Comparison of ENCODE assay signal across 8 mouse cellular contexts in genomic region chr17:46750580-46750979, GRCm38 (mm10). TPM values are rescaled to one million over a fixed set of nuclear protein-coding genes. Genes with fewer than 3 reads are reported as not detected.
DNase-seq lines count a peak whose midpoint lies in the region; ATAC-seq lines count a peak whose summit lies in the region.

No protein-coding gene starts in this region.

- H3K4me3 ChIP-seq in megakaryocyte, embryonic 14.5 days (replicated peaks), result peak overlapping the region; percentile 96
- H3K4me3 ChIP-seq in forebrain, embryonic 12.5 days (replicated peaks), result peak overlapping the region; percentile 82; the same call in 1 of the 2 replicates
- peak overlapping the region; percentile 82 for H3K4me3 ChIP-seq in limb, embryonic 15.5 days
- peak overlapping the region; percentile 65; the same call in 1 of the 2 replicates for H3K4me3 ChIP-seq in stomach, embryonic 14.5 days (ENCODE audit: low read depth, low read length)

- intact Hi-C loops in left cerebral cortex, postnatal 25 days (cut with DNase I), result loop anchor here (2.0 kb wide), 1 partner anchor 22 kb away; the partner anchor contains the start of gene 2310039H08Rik

- H3K27me3 ChIP-seq in megakaryocyte, embryonic 14.5 days (replicated peaks), result no peaks in the 10 kb centered on the region
- 0 out of 2 replicates have a peak, but pooled peaks cover 6% of the 10 kb centered on the region for H3K27me3 ChIP-seq in forebrain, embryonic 12.5 days
- no peaks in the 10 kb centered on the region for H3K27me3 ChIP-seq in limb, embryonic 15.5 days
- H3K27me3 ChIP-seq in stomach, embryonic 14.5 days (ENCODE audit: control insufficient read depth, insufficient read depth, low read length), result no peaks in the 10 kb centered on the region

- H3K27ac ChIP-seq in forebrain, embryonic 12.5 days, result no peak overlapping the region
- H3K27ac ChIP-seq in limb, embryonic 15.5 days, result peak overlapping the region; percentile 94
- H3K27ac ChIP-seq in stomach, embryonic 14.5 days (ENCODE audit: low read length), result no peak overlapping the region; the same call in 1 of the 2 replicates

- WGBS in forebrain, embryonic 12.5 days, result 91% methylated on average over 4 of the region's 4 CpGs
- 71% methylated on average over 4 of the region's 4 CpGs for WGBS in limb, embryonic 15.5 days
- WGBS in stomach, embryonic 14.5 days, result 92% methylated on average over 4 of the region's 4 CpGs

- ATAC-seq in megakaryocyte, adult 5-6 weeks (ENCODE audit: poor library complexity, severe bottlenecking), result no peak
- no peak for ATAC-seq in forebrain, embryonic 12.5 days (ENCODE audit: low FRiP score)
- no peak for ATAC-seq in limb, embryonic 15.5 days (ENCODE audit: insufficient number of reproducible peaks, low FRiP score, low TSS enrichment, low read depth)
- no peak for ATAC-seq in stomach, embryonic 14.5 days (ENCODE audit: insufficient number of reproducible peaks, insufficient read depth, low FRiP score, low read depth)

- peaks cover 8% of the 10 kb centered on the region for H3K9me3 ChIP-seq in megakaryocyte, embryonic 14.5 days
- no peaks in the 10 kb centered on the region for H3K9me3 ChIP-seq in forebrain, embryonic 12.5 days
- H3K9me3 ChIP-seq in limb, embryonic 15.5 days, result no peaks in the 10 kb centered on the region
- no peaks in the 10 kb centered on the region for H3K9me3 ChIP-seq in stomach, embryonic 14.5 days (ENCODE audit: control insufficient read depth, low read depth, low read length)

- H3K9ac ChIP-seq in forebrain, embryonic 12.5 days, result no peak overlapping the region
- H3K9ac ChIP-seq in limb, embryonic 15.5 days, result peak overlapping the region; percentile 65
- no peak overlapping the region for H3K9ac ChIP-seq in stomach, embryonic 14.5 days (replicated peaks; ENCODE audit: low read depth, low read length)

- peaks cover 47% of the 10 kb centered on the region for H3K4me1 ChIP-seq in megakaryocyte, embryonic 14.5 days
- peaks cover 20% of the 10 kb centered on the region for H3K4me1 ChIP-seq in forebrain, embryonic 12.5 days
- H3K4me1 ChIP-seq in limb, embryonic 15.5 days, result peaks cover 18% of the 10 kb centered on the region
- no peaks in the 10 kb centered on the region for H3K4me1 ChIP-seq in stomach, embryonic 14.5 days (ENCODE audit: control insufficient read depth, insufficient read depth, low read length)

- peak overlapping the region; percentile 75 for H3K4me2 ChIP-seq in forebrain, embryonic 12.5 days
- H3K4me2 ChIP-seq in limb, embryonic 15.5 days, result peak overlapping the region; percentile 67
- peak overlapping the region; percentile 56 for H3K4me2 ChIP-seq in stomach, embryonic 14.5 days (replicated peaks; ENCODE audit: low read depth, low read length)

- H3K36me3 ChIP-seq in megakaryocyte, embryonic 14.5 days (replicated peaks; ENCODE audit: low read length), result peaks cover 32% of the 10 kb centered on the region
- peaks cover 17% of the 10 kb centered on the region for H3K36me3 ChIP-seq in forebrain, embryonic 12.5 days (replicated peaks)
- H3K36me3 ChIP-seq in limb, embryonic 15.5 days, result peaks cover 18% of the 10 kb centered on the region; the same call in 1 of the 2 replicates
- H3K36me3 ChIP-seq in stomach, embryonic 14.5 days (ENCODE audit: control insufficient read depth, insufficient read depth, low read length), result 0 out of 2 replicates have a peak, but pooled peaks cover 6% of the 10 kb centered on the region

- no peak for DNase-seq in gastrocnemius, adult 18-20 months (ENCODE audit: low spot score)
- no peak for DNase-seq in left cerebral cortex, postnatal 25 days (ENCODE audit: low spot score in 2 of 2)
- no peak for DNase-seq in right cerebral cortex, postnatal 14 days

RNA-seq across cellular contexts. Expression of gene Cnpy3, which starts 1.4 kb away (rescaled TPM):
- polyA plus RNA-seq in megakaryocyte, embryonic 14.5 days (2012; ENCODE audit: insufficient read depth, low replicate concordance), result 133 and 243 TPM in 2 replicates
- total RNA-seq in megakaryocyte, adult 5-6 weeks (2015), result 35.6 and 39.6 TPM in 2 replicates
- 109 and 112 TPM in 2 replicates for total RNA-seq in megakaryocyte, adult 5-6 weeks (2017)
- polyA plus RNA-seq in forebrain, embryonic 12.5 days (2016; fragmentation: Nextera tagmentation; extraction: Ambion mirVana), result 56.6 and 57.3 TPM in 2 replicates
- polyA plus RNA-seq in limb, embryonic 15.5 days (2015; fragmentation: Nextera tagmentation; extraction: Ambion mirVana), result 78.0 and 83.6 TPM in 2 replicates
- 68.3 and 68.4 TPM in 2 replicates for polyA plus RNA-seq in stomach, embryonic 14.5 days (2014; fragmentation: Nextera tagmentation; extraction: Ambion mirVana)
- total RNA-seq in gastrocnemius, adult 18-20 months (2021), result 1 to 10 TPM; 7.0 to 8.2 TPM
- total RNA-seq in left cerebral cortex, postnatal 25 days (2021), result 10 to 100 TPM; 65.5 to 66.0 TPM

RNA-seq across cellular contexts. Expression of gene Ptcra, which starts 12.9 kb away (rescaled TPM):
- not detected in 2 replicates for polyA plus RNA-seq in megakaryocyte, embryonic 14.5 days (2012; ENCODE audit: insufficient read depth, low replicate concordance)
- not detected in 2 replicates for total RNA-seq in megakaryocyte, adult 5-6 weeks (2015)
- not detected in 2 replicates for total RNA-seq in megakaryocyte, adult 5-6 weeks (2017)
- 0.24 and 0.36 TPM in 2 replicates for polyA plus RNA-seq in forebrain, embryonic 12.5 days (2016; fragmentation: Nextera tagmentation; extraction: Ambion mirVana)
- 0.17 and 0.33 TPM in 2 replicates for polyA plus RNA-seq in limb, embryonic 15.5 days (2015; fragmentation: Nextera tagmentation; extraction: Ambion mirVana)
- 0.59 and 0.77 TPM in 2 replicates for polyA plus RNA-seq in stomach, embryonic 14.5 days (2014; fragmentation: Nextera tagmentation; extraction: Ambion mirVana)
- total RNA-seq in gastrocnemius, adult 18-20 months (2021), result not detected
- total RNA-seq in left cerebral cortex, postnatal 25 days (2021), result not detected

RNA-seq across cellular contexts. Expression of gene Gnmt, which starts 21.6 kb away (rescaled TPM):
- polyA plus RNA-seq in megakaryocyte, embryonic 14.5 days (2012; ENCODE audit: insufficient read depth, low replicate concordance), result 5.0 TPM in 1 of 2 replicates, not detected in the other
- total RNA-seq in megakaryocyte, adult 5-6 weeks (2015), result 0.80 and 1.9 TPM in 2 replicates
- 0.89 and 1.1 TPM in 2 replicates for total RNA-seq in megakaryocyte, adult 5-6 weeks (2017)
- 0.54 and 0.91 TPM in 2 replicates for polyA plus RNA-seq in forebrain, embryonic 12.5 days (2016; fragmentation: Nextera tagmentation; extraction: Ambion mirVana)
- polyA plus RNA-seq in limb, embryonic 15.5 days (2015; fragmentation: Nextera tagmentation; extraction: Ambion mirVana), result 1.5 and 2.5 TPM in 2 replicates
- 0.33 and 0.67 TPM in 2 replicates for polyA plus RNA-seq in stomach, embryonic 14.5 days (2014; fragmentation: Nextera tagmentation; extraction: Ambion mirVana)
- total RNA-seq in gastrocnemius, adult 18-20 months (2021), result 1 to 10 TPM; 2.2 to 3.4 TPM
- total RNA-seq in left cerebral cortex, postnatal 25 days (2021), result under 1 TPM; 0.48 to 0.57 TPM

RNA-seq across cellular contexts. Expression of gene 2310039H08Rik, which starts 21.9 kb away (rescaled TPM):
- 143 and 286 TPM in 2 replicates for polyA plus RNA-seq in megakaryocyte, embryonic 14.5 days (2012; ENCODE audit: insufficient read depth, low replicate concordance)
- 8.1 and 8.8 TPM in 2 replicates for total RNA-seq in megakaryocyte, adult 5-6 weeks (2015)
- 5.5 and 10.7 TPM in 2 replicates for total RNA-seq in megakaryocyte, adult 5-6 weeks (2017)
- 57.2 and 61.2 TPM in 2 replicates for polyA plus RNA-seq in forebrain, embryonic 12.5 days (2016; fragmentation: Nextera tagmentation; extraction: Ambion mirVana)
- polyA plus RNA-seq in limb, embryonic 15.5 days (2015; fragmentation: Nextera tagmentation; extraction: Ambion mirVana), result 78.8 and 86.0 TPM in 2 replicates
- polyA plus RNA-seq in stomach, embryonic 14.5 days (2014; fragmentation: Nextera tagmentation; extraction: Ambion mirVana), result 79.1 and 84.9 TPM in 2 replicates
- 10 to 100 TPM; 38.2 to 40.1 TPM for total RNA-seq in gastrocnemius, adult 18-20 months (2021)
- total RNA-seq in left cerebral cortex, postnatal 25 days (2021), result 10 to 100 TPM in 1 of 2 experiments, 1 to 10 TPM in 1; 5.7 to 10.8 TPM

RNA-seq across cellular contexts. Expression of gene Rpl7l1, which starts 31.9 kb away (rescaled TPM):
- polyA plus RNA-seq in megakaryocyte, embryonic 14.5 days (2012; ENCODE audit: insufficient read depth, low replicate concordance), result 1.1 and 4.7 TPM in 2 replicates
- total RNA-seq in megakaryocyte, adult 5-6 weeks (2015), result 57.4 and 63.0 TPM in 2 replicates
- 78.5 and 81.4 TPM in 2 replicates for total RNA-seq in megakaryocyte, adult 5-6 weeks (2017)
- polyA plus RNA-seq in forebrain, embryonic 12.5 days (2016; fragmentation: Nextera tagmentation; extraction: Ambion mirVana), result 154 and 178 TPM in 2 replicates
- 151 and 154 TPM in 2 replicates for polyA plus RNA-seq in limb, embryonic 15.5 days (2015; fragmentation: Nextera tagmentation; extraction: Ambion mirVana)
- polyA plus RNA-seq in stomach, embryonic 14.5 days (2014; fragmentation: Nextera tagmentation; extraction: Ambion mirVana), result 139 and 149 TPM in 2 replicates
- total RNA-seq in gastrocnemius, adult 18-20 months (2021), result 10 to 100 TPM; 36.7 to 37.9 TPM
- 10 to 100 TPM; 45.7 to 51.9 TPM for total RNA-seq in left cerebral cortex, postnatal 25 days (2021)
